Mouse (Mus musculus) heart, embryonic 13.5 days (tissue): Measurements from ENCODE around the gene Wnk2. TPM values are rescaled to one million over a fixed set of nuclear protein-coding genes. Genes with fewer than 3 reads are reported as not detected.
A peak's percentile ranks its signal among the peaks of the same experiment; 100 is the strongest.

Experiments used
- ATAC-seq: fragments of 200-750 bp; cut with Nextera tagmentation; 2 replicates; pipeline ENCODE4 v1.8.0; 2017; ENCODE audit warnings: moderate TSS enrichment; ENCODE audit not compliant: insufficient number of reproducible peaks, low FRiP score, low TSS enrichment; ENCODE audit errors: extremely low read depth
- H3K27ac ChIP-seq: fragments of 300-500 bp; sonication (generic); replicated peaks from 2 replicates; pipeline ENCODE4 v1.5.1; 2015; ENCODE audit warnings: moderate library complexity, mild to moderate bottlenecking, inconsistent platforms
- H3K27me3 ChIP-seq: fragments of 300-500 bp; sonication (generic); replicated peaks from 2 replicates; pipeline ENCODE4 v1.6.1; 2015; ENCODE audit warnings: mild to moderate bottlenecking, inconsistent platforms
- H3K36me3 ChIP-seq: fragments of 300-500 bp; sonication (generic); 2 replicates; pipeline ENCODE4 v1.6.1; 2015; ENCODE audit warnings: mild to moderate bottlenecking, inconsistent platforms
- H3K4me1 ChIP-seq: fragments of 300-500 bp; sonication (generic); 2 replicates; pipeline ENCODE4 v1.6.1; 2015; ENCODE audit warnings: inconsistent platforms
- H3K4me2 ChIP-seq: fragments of 300-500 bp; sonication (generic); 2 replicates; pipeline ENCODE4 v1.6.1; 2015; ENCODE audit warnings: inconsistent platforms, mild to moderate bottlenecking, moderate library complexity
- H3K4me3 ChIP-seq: fragments of 300-500 bp; sonication (generic); 2 replicates; pipeline ENCODE4 v1.5.1; 2015; ENCODE audit warnings: moderate library complexity, mild to moderate bottlenecking, inconsistent platforms
- H3K9ac ChIP-seq: fragments of 300-500 bp; sonication (generic); 2 replicates; pipeline ENCODE4 v1.6.1; 2015; ENCODE audit warnings: inconsistent platforms, mild to moderate bottlenecking, moderate library complexity
- H3K9me3 ChIP-seq: fragments of 300-500 bp; sonication (generic); 2 replicates; pipeline ENCODE4 v1.6.1; 2016; ENCODE audit warnings: inconsistent platforms
- WGBS: fragments of 180-500 bp; shearing (Covaris S2); methylation state at CpG from one replicate; pipeline ENCODE4 v1.1.7; 2015; ENCODE audit warnings: mixed read lengths; 5-methylcytosine and 5-hydroxymethylcytosine counted together
- polyA plus RNA-seq: library from polyadenylated mRNA; unstranded; fragments of >200 nt; fragmentation: Nextera tagmentation; extraction: Ambion mirVana; gene quantifications from 2 replicates; pipeline ENCODE4 v1.2.1, GENCODE M21; 2015

Gene Wnk2
- polyA plus RNA-seq, 1 experiment from 2014 or later, result 1.5 TPM

DNA sequence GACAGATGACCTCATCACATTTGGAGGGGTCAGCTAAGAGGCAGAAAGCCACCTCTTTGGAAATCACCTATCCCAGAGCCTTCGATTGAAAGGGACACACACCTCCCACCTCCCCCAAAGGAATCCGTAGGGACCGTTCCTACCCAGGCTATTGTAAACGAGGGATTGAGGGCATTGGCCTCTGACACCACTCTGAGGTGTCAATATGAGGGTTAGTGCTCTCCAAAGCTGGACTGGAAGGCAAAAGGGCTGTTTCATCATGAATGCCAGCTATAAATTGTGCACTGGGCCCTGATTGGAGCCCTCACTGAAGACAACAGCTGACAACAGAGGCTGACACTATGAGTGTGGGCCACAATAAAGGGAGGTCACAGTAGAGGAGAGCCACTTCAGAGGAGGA, 34.5 kb downstream of the Wnk2 start:
- Histone ChIP-seq H3K36me3 (no peaks in the 10 kb centered on the region), H3K4me1 (no peaks in the 10 kb centered on the region), H3K27me3 (0 out of 2 replicates have a peak, but pooled peaks cover 3% of the 10 kb centered on the region), H3K4me3 (no peak overlapping the region), H3K27ac (no peak overlapping the region), H3K9ac (no peak overlapping the region), H3K9me3 (no peaks in the 10 kb centered on the region), H3K4me2 (no peak overlapping the region)
- no peak for ATAC-seq
- 71% methylated on average over 4 of the region's 4 CpGs for WGBS

DNA sequence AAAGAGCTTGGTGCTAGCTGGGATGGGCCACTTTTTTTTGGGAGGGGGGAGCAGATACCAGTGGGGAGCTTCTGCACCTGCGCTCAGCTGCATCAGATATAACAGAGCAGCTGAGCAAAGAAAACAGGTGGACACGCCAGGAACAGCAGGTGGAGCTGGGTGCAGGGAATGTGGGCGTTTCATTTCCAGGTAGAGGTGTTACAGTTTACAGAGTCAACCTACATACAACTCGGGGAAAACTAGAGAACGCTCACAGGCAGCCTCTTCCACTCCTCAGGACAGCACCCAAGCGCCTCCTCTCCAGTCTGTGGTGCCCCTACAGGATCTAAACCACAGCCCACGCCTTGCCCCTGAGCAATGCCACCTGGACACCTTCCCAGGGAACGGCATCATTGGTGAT, 35.2 kb downstream of the Wnk2 start:
- H3K27ac ChIP-seq, result no peak overlapping the region
- H3K9ac ChIP-seq, result no peak overlapping the region
- WGBS, result 72% methylated on average over 8 of the region's 8 CpGs
- no peak overlapping the region for H3K4me3 ChIP-seq
- H3K4me1 ChIP-seq, result no peaks in the 10 kb centered on the region
- no peaks in the 10 kb centered on the region for H3K9me3 ChIP-seq
- no peaks in the 10 kb centered on the region for H3K36me3 ChIP-seq
- 0 out of 2 replicates have a peak, but pooled peaks cover 3% of the 10 kb centered on the region for H3K27me3 ChIP-seq
- ATAC-seq, result no peak
- H3K4me2 ChIP-seq, result no peak overlapping the region

- Histone ChIP-seq H3K4me1 (no peaks in the 10 kb centered on the region), H3K9me3 (no peaks in the 10 kb centered on the region; the same call in 1 of the 2 replicates), H3K27ac (no peak overlapping the region), H3K4me3 (no peak overlapping the region), H3K4me2 (no peak overlapping the region), H3K36me3 (no peaks in the 10 kb centered on the region), H3K9ac (no peak overlapping the region), H3K27me3 (0 out of 2 replicates have a peak, but pooled peaks cover 3% of the 10 kb centered on the region)
- 73% methylated on average over 3 of the region's 3 CpGs for WGBS
- ATAC-seq, result no peak
Observed at GRCm38 (mm10) chr13:49109665-49110064, 38.1 kb downstream of the Wnk2 start.

DNA sequence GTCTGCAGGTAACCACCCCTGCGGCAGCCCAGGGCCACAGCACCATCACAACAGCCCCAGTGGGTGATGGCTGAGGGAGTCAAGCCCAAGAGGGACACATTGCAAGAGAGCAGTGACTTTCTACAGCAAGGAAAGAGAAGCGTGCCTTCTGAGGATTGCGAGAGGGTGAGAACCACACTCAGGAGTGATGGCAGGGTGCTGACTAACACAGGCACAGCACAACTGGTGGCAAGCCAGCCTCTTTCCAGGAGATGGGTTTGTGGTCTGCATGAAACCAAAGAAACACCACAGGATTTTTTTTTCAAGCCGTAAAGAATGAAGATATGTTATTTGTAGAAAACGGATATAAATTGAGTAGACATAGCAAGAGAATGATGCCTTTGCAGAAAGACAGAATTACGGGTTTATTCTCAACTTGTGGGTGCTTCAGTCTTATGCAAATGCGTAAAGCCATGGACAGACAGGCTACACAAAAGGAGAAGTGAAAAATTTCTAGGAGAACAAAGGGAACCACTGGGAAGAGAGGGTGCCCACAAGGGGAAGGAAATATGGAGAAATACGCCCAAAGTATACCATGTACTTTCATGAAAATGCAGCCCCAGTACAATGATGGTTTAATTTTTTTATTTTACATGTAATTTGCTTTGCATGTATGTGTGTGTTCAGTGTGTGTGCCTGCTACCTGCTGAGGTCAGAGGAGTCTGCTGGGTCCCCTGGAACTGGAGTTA, 39.5 kb downstream of the Wnk2 start:
- Histone ChIP-seq H3K4me1 (peaks cover 6% of the 10 kb centered on the region; the same call in 1 of the 2 replicates), H3K27me3 (0 out of 2 replicates have a peak, but pooled peaks cover under 1% of the 10 kb centered on the region), H3K9me3 (no peaks in the 10 kb centered on the region; the same call in 1 of the 2 replicates), H3K27ac (no peak overlapping the region), H3K4me2 (no peak overlapping the region), H3K9ac (no peak overlapping the region), H3K4me3 (no peak overlapping the region), H3K36me3 (no peaks in the 10 kb centered on the region)
- ATAC-seq, result no peak
- WGBS, result 76% methylated on average over 8 of the region's 8 CpGs

DNA sequence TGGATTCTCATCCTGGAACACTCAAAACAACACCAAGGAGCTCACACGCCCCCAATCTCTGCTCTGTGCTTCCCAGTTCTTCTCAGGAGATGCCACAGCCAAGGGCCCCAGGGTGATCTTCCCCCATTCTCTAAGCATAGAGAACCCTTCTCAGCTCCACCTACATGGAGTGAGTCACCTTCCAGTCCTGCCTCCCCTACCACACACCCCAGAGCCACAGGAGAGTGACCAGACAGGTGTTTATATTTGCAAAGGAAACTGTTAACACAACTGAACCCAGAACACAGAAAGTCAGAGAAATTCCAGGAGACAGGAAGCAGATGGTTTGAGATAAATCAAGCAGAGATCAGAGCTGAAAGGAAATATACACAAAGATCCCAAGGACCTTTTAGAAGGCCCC, 43.9 kb downstream of the Wnk2 start:
- ATAC-seq, result no peak
- Histone ChIP-seq H3K9me3 (no peaks in the 10 kb centered on the region; the same call in 1 of the 2 replicates), H3K4me3 (no peak overlapping the region), H3K4me1 (peaks cover 24% of the 10 kb centered on the region), H3K36me3 (no peaks in the 10 kb centered on the region), H3K27ac (no peak overlapping the region), H3K27me3 (no peaks in the 10 kb centered on the region), H3K9ac (no peak overlapping the region), H3K4me2 (no peak overlapping the region)
- WGBS, result 70% methylated on average over 1 of the region's 1 CpGs

GRCm38 (mm10) chr13:49103235-49103634, 44.6 kb downstream of the Wnk2 start:
- no peak for ATAC-seq
- H3K4me1 ChIP-seq, result peaks cover 24% of the 10 kb centered on the region
- H3K27ac ChIP-seq, result no peak overlapping the region
- H3K4me2 ChIP-seq, result no peak overlapping the region
- WGBS, result 70% methylated on average over 7 of the region's 7 CpGs
- H3K36me3 ChIP-seq, result no peaks in the 10 kb centered on the region
- H3K4me3 ChIP-seq, result no peak overlapping the region
- no peaks in the 10 kb centered on the region; the same call in 1 of the 2 replicates for H3K9me3 ChIP-seq
- H3K27me3 ChIP-seq, result no peaks in the 10 kb centered on the region
- H3K9ac ChIP-seq, result no peak overlapping the region

GRCm38 (mm10) chr13:49100417-49100816, 47.4 kb downstream of the Wnk2 start:
- Histone ChIP-seq H3K4me3 (no peak overlapping the region), H3K27me3 (no peaks in the 10 kb centered on the region), H3K4me2 (no peak overlapping the region), H3K27ac (0 out of 2 replicates have a peak overlapping the region, but pooled peaks have one; percentile 40), H3K9me3 (no peaks in the 10 kb centered on the region), H3K36me3 (no peaks in the 10 kb centered on the region), H3K9ac (no peak overlapping the region), H3K4me1 (peaks cover 24% of the 10 kb centered on the region)
- 53% methylated on average over 1 of the region's 1 CpGs for WGBS
- ATAC-seq, result peak; percentile 61

GRCm38 (mm10) chr13:49096826-49097225, 51.0 kb downstream of the Wnk2 start:
- H3K4me2 ChIP-seq, result no peak overlapping the region
- no peaks in the 10 kb centered on the region for H3K27me3 ChIP-seq
- no peak for ATAC-seq
- peaks cover 12% of the 10 kb centered on the region for H3K4me1 ChIP-seq
- no peak overlapping the region for H3K27ac ChIP-seq
- 80% methylated on average over 4 of the region's 4 CpGs for WGBS
- no peak overlapping the region for H3K4me3 ChIP-seq
- 0 out of 2 replicates have a peak, but pooled peaks cover 3% of the 10 kb centered on the region for H3K36me3 ChIP-seq
- no peak overlapping the region for H3K9ac ChIP-seq
- H3K9me3 ChIP-seq, result no peaks in the 10 kb centered on the region

DNA sequence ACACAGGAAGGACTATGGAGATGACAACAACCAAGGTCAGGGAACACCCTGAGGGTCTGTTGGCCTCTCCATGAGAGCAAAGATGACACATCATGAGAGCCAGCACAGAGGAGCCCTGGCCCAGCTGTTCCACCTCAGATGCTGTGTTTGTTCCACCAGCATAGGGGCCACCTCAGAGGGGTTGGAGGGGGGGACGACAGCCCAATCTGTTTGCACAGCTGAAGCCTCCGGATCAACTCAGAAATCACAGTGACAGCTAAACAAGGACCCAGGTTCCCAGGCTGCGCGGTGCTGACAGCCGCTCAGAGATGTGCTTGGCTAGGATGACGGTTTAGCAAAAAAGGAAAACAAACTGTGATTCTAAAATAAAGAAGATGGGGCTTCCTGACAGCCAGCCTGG, 53.1 kb downstream of the Wnk2 start:
- Histone ChIP-seq H3K4me1 (no peaks in the 10 kb centered on the region; the same call in 1 of the 2 replicates), H3K4me2 (no peak overlapping the region), H3K27ac (no peak overlapping the region), H3K9ac (no peak overlapping the region), H3K27me3 (no peaks in the 10 kb centered on the region), H3K4me3 (no peak overlapping the region), H3K9me3 (no peaks in the 10 kb centered on the region), H3K36me3 (0 out of 2 replicates have a peak, but pooled peaks cover 3% of the 10 kb centered on the region)
- no peak for ATAC-seq
- WGBS, result 62% methylated on average over 6 of the region's 6 CpGs

DNA sequence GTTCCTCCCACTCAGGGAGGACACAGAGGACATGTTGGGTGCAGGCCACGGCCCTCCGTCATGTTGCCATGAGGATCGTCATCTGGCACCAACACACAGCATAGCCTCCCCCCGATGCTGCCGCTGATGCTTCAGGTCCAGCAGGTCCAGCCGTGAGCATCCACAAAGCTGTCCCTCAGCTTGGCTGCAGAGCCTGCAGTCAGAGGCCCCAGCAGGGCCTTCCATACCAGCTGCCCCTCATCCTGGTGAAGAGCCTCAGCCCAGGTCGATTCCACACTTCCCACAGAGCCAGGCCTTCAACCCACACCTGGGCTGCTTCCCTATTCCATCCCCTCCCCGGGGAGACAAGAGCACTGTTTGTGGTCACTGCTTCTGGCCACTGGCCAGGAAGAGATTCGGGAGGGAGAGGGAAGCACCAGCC, 54.3 kb downstream of the Wnk2 start:
- H3K27me3 ChIP-seq, result no peaks in the 10 kb centered on the region
- no peaks in the 10 kb centered on the region for H3K9me3 ChIP-seq
- H3K4me1 ChIP-seq, result no peaks in the 10 kb centered on the region; the same call in 1 of the 2 replicates
- no peak overlapping the region for H3K27ac ChIP-seq
- no peak overlapping the region for H3K4me2 ChIP-seq
- no peak overlapping the region for H3K4me3 ChIP-seq
- no peak overlapping the region for H3K9ac ChIP-seq
- 0 out of 2 replicates have a peak, but pooled peaks cover 3% of the 10 kb centered on the region for H3K36me3 ChIP-seq
- 66% methylated on average over 9 of the region's 9 CpGs for WGBS
- ATAC-seq, result no peak

DNA sequence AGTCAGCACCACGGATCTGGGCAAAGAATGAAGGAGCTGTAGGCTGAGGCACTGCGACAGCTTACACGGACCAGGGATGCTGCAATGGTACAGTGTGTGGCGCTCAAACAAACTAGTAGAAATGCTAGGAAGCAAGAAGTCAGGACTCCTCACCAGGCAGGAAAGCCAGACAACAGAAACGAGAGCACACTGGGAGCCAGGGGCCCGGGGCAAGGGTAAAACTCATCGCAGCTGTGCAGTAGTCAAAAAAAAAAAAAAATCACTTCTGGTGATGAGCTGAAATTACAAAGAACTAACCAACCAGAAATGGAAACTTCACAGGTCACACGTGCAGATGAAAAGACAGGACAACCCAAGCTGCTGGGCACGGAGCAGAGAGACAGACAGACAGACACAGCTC, 55.2 kb downstream of the Wnk2 start:
- no peaks in the 10 kb centered on the region for H3K27me3 ChIP-seq
- no peak overlapping the region for H3K27ac ChIP-seq
- no peaks in the 10 kb centered on the region for H3K9me3 ChIP-seq
- peaks cover under 1% of the 10 kb centered on the region; the same call in 1 of the 2 replicates for H3K4me1 ChIP-seq
- H3K9ac ChIP-seq, result no peak overlapping the region
- H3K4me2 ChIP-seq, result no peak overlapping the region
- 83% methylated on average over 9 of the region's 9 CpGs for WGBS
- H3K4me3 ChIP-seq, result no peak overlapping the region
- 0 out of 2 replicates have a peak, but pooled peaks cover 3% of the 10 kb centered on the region for H3K36me3 ChIP-seq
- no peak for ATAC-seq

DNA sequence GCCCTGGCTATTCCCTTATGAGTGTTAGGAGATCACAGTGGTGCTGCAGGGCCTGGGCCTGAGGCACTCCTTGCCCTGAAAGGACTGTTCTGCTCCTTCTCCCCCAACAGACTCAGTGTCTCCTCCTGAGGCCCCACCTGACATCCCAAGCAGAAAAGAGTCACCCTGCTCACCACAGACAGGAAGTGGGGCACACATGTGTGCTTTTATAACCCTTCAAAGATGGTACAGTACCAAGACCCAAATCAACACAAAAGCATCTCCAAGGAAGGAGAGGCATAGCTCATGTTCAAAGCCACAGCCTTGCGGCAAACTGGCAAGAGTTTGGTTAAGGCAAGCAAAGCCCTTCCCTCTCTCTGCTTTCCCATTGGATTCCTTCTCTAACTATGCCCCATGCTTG, 57.6 kb downstream of the Wnk2 start:
- WGBS, result 93% methylated on average over 1 of the region's 1 CpGs
- Histone ChIP-seq H3K4me2 (no peak overlapping the region), H3K4me3 (no peak overlapping the region), H3K9ac (no peak overlapping the region), H3K27ac (no peak overlapping the region), H3K9me3 (no peaks in the 10 kb centered on the region), H3K36me3 (0 out of 2 replicates have a peak, but pooled peaks cover 3% of the 10 kb centered on the region), H3K4me1 (peaks cover 15% of the 10 kb centered on the region), H3K27me3 (no peaks in the 10 kb centered on the region)
- no peak for ATAC-seq
